Mouse (Mus musculus): ENCODE data around the gene 1700003E16Rik.

Gene 1700003E16Rik

DNA sequence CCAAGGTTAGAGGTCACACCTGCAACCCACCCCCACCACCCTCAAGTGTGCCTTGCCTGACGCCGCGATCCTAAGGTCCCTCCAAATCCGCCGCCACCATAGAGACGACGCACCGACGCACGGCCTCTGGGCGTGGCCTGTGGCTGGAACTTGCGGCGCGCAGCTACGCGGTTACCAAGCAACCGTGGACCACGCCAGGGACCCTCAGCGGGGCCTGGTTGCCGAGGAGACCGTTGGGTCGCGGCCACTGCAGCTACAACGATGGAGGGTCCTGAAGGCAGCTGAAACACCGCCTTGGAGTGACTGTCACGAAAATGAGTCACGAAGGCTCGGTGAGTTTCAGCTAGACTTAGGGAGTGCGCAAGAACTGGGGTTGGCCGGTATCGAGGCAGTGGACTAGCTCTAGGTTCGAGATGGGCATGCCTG lies at the start of gene 1700003E16Rik, which contains the start of gene Wdr54:
TSS of gene 1700003E16Rik (plus strand) at position 146 of the 426 bp plus-strand sequence.
TSS of gene Wdr54 (minus strand) at position 139 of the 426 bp plus-strand sequence.
- DNase-seq, result peak in 1 of 2 experiments; percentile 45

- DNase-seq, result peak; percentile 74 to 82
Observed at GRCm38 (mm10) chr6:83107566-83108400, 48.4 kb upstream of the 1700003E16Rik start.

DNA sequence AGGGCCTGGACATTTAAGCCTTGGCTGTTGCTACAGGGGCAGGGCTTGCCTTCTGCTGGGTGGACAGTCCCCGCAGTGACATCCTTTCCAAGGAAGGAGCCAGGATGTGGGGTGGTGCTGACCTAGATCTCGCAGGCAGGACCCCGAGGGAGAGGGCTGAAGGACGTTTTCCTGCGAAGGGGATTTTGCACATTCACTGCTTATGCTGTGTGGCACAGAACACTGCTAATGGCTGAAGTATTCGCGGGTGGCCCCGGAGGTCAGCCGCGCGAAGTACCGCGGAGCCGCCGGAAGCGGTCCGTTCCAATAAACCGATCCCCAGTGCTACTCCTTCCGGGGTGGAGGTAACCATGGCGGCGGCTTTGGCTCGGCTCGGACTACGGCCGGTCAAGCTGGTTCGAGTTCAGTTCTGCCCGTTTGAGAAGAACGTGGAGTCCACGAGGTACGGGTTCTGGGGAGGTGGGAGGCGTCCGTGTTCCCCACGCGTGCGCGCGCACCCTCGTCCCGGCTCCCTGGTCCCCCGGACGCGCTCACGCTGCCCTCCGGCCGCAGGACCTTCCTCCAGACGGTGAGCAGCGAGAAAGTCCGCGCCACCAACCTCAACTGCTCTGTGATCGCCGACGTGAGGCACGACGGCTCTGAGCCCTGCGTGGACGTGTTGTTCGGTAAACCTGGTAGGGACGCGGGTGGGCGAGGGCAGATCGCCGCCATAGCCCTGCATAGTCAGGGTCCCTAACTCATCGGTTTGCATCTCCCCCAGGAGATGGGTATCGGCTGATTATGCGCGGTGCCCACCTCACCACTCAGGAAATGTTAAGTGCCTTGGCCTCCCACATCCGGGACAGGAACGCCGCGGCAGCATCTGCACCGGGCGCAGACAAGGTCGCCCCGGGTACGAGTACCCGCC lies 47.2 kb upstream of the 1700003E16Rik start, which contains the start of gene Mrpl53:
TSS of gene Mrpl53 (plus strand) at position 279 of the 907 bp plus-strand sequence.
- peak; percentile 79 to 84 for DNase-seq

GRCm38 (mm10) chr6:83111510-83112136 lies 44.6 kb upstream of the 1700003E16Rik start:
- no peak for DNase-seq

GRCm38 (mm10) chr6:83115011-83115671 lies 41.1 kb upstream of the 1700003E16Rik start, which contains the start of gene Mogs:
Mogs (plus strand) TSS chr6:83115496.
- DNase-seq, result peak; percentile 90 to 94

GRCm38 (mm10) chr6:83115682-83116372 lies 40.4 kb upstream of the 1700003E16Rik start:
- no peak for DNase-seq

GRCm38 (mm10) chr6:83116373-83117164 lies 39.6 kb upstream of the 1700003E16Rik start:
- DNase-seq, result no peak

DNA sequence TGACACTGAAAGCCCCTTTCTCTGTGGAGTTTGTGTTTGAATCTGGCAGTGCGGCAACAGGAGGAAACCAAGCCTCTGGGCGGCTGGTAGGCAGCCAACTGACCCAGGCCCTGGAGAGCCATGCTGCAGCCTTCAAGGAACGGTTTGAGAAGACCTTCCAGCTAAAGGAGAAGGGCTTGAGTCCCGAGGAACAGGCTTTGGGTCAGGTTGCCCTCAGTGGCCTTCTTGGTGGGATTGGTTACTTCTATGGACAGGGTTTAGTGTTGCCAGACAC lies 39.1 kb upstream of the 1700003E16Rik start:
- no peak for DNase-seq

DNA sequence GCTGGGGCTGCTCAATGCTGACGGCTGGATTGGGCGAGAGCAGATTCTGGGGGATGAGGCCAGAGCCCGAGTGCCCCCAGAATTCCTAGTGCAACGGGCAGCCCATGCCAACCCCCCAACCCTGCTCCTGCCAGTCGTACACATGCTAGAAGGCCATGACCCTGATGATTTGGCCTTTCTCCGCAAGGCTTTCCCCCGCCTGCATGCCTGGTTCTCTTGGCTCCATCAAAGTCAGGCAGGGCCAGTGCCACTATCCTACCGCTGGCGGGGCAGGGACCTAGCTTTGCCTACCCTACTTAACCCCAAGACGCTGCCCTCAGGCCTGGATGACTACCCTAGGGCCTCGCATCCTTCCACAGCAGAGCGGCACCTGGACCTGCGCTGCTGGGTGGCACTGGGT lies 38.6 kb upstream of the 1700003E16Rik start:
- no peak for DNase-seq

GRCm38 (mm10) chr6:83118369-83118768 lies 37.8 kb upstream of the 1700003E16Rik start:
- no peak for DNase-seq

DNA sequence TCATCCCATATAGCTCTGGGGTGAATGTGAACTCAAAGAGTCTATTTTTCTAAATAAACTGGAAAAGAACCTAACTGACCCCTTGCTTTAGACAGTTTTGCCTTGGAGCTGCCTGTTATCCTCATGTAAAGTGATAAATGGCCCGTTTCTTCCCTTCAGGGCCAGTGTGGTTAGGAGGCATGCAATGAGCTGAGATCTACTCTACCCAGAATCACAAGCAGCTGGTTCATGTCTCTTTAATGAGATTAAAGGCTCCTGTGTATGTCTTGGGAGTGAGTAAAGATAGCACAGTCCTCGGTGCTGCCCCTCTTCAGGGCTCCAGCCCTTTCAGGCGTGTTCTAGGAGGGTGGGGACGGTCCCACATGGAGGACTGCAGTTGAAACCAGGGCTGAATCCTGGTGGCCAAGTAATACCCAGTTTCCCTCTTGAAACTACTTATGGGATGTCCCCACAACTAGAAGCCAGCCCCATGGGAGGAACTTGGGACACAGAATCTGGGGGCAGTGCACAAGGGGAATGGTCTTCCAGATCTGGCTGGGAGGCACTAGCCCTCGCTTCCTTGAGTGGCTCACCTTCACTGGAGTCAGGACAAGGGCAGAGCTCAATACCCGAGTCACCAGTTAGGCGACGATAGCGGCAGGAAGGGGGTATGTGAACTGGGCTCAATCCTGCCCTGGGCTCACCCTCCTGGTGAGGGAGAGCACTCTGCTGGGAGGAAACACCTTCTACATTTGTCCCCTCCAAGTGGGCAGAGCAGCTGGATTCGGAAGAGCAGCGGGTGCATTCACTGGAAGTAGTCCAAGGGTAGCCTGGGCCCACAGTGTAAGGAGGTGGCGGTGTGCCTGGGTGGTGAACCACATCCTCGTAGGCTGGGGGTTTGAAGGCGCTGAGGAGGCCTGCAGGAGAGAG lies 37.1 kb upstream of the 1700003E16Rik start:
- no peak for DNase-seq

- no peak for DNase-seq
Observed at GRCm38 (mm10) chr6:83119734-83120051, 36.5 kb upstream of the 1700003E16Rik start.

DNA sequence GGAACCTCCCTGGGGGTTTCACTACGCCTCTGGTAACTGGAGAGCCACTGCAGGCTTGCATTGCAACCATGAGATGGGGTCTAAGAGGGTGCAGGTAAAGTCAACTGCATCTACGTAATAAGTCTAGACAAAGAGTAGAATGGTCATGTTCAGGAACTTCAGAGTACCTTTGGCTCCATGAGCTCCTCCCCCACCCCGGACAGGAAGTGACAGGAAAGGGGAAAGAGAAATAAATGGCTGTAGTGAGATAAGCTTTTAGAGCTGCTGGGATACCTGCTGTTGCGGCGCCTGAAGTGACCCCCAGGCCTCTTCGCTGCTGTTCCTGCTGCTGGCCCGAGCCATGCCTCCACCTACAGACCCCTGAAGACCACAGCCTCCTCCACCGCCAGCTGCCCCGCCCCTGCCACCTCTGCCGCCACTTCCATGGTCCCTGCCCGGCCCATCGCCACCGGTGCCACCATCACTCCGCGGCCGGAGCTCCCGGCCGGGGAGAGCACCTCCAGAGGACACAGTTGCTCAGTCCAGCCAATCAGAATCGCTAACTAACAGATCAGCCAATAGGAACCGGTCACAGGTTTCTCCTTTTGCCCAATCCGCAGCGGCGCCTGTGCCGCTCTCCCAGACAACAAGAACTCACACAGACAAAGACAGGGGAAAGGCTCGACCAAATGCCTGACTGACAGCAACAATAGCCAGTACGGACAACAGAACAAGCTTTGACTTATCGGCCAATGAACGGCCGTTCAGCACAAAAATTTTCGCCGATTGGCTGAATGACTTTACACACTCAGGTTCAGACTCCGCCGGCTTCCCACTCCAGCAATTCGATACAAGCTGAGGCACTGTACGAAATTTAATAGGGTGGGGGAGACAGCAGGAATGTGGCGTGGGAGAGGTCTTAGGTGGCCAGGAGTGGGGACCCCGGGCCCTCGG lies 35.0 kb upstream of the 1700003E16Rik start, which contains the start of gene Wbp1:
TSS of gene Wbp1 (minus strand) at position 630 of the 933 bp plus-strand sequence.
- peak; percentile 97 to 99 for DNase-seq

DNA sequence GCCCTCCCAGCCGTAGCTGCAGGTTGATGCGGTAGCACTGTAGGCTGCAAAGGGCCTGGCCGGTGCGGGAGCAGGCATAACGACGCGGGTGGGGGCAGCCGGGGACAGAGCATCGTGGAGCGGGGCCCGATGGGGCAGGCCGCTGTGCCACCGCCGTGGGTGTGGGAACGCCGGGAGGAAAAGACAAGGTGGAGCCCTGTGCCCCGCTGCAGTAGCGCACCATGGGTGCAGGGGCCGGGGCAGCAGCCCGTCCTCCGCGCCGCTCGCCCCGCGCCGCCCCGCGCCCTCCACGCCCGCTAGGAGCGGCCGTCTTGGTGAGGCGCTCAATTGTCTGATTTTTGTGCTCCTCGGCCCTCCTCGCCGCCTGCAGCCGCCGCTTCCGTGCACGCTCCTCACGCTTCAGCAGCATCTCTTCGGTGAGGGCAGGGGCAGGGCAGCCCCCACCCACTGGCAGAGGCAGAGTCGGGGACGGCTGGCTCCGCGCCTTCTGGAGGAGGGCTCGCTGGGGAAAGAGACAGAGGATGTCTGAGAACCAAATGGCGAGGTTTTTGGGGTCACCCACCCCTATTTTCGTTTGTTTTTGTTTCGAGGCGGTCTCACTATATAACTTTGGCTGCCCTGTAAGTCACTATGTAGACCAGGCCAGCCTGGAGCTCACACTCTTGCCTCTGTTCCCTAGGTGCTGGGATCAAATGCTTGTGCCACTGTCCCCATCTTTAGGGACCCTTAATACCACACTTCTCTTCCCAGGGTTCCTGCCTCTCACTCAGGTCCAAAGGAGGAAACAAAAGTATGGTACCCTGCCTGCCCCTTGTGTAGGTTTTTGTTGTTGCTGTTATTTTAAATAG lies 34.1 kb upstream of the 1700003E16Rik start:
- DNase-seq, result no peak

GRCm38 (mm10) chr6:83122961-83123360 lies 33.2 kb upstream of the 1700003E16Rik start:
- DNase-seq, result no peak

DNA sequence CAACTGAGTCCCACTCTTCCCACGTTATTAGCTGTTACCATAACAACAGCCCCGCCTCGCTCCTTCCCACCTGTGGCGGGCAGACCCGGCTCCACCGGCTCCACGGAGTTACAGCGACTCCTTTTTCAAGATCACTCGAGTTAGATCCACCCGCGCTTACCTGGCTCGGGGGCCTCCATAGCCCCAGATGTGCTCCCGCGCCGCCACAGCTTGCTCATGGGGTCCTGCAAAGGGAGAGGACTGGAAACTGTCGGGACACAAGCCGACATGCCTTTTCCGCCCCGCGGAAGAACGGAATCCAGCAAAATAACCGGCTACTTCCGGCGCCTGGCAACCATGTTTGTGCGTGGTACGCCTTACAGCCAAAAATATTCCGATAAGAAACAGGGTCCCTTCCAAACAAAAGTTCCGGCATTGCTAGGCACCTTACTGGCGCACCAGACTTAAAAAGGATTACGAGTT lies 31.3 kb upstream of the 1700003E16Rik start:
- peak; percentile 93 to 94 for DNase-seq

GRCm38 (mm10) chr6:83125331-83125730 lies 30.9 kb upstream of the 1700003E16Rik start, which contains the start of gene Ino80b:
Ino80b (minus strand) TSS chr6:83125431.
- no peak for DNase-seq
